Mouse (Mus musculus): ENCODE measurements at regions not wholly inside any gene's neighbourhood (a gene's known extent, or its start where the extent isn't known, plus 50 kb on each side); places are given as distances from the start of the nearest gene placed in this dataset.

- TF ChIP-seq CTCF (IDR thresholded peaks at IDR 0.05; ENCODE audit: extremely low read depth, insufficient read depth, insufficient read length, insufficient replicate concordance): no peak
- TF ChIP-seq POLR2A (IDR thresholded peaks at IDR 0.05; ENCODE audit: low read depth, low read length): no peak
These were observed 497.3 kb upstream of the Jag1 start for GRCm38 (mm10) chr2:137613791-137614190.
